Comparison of ENCODE assay signal across 13 mouse cellular contexts in genomic region chr2:117996130-117997083, GRCm38 (mm10).
A peak's percentile ranks its signal among the peaks of the same experiment; 100 is the strongest.
DNase-seq lines count a peak whose midpoint lies in the region; ATAC-seq and TF ChIP-seq lines count a peak whose summit lies in the region.
"Had no signal": no experiment of that assay in that cellular context is flagged by ENCODE, and none has a peak within 500 bp of the region (broad histone marks: within the 10 kb centered on the region; RNA-seq: fewer than 3 reads in every experiment).

No protein-coding gene starts in this region.

- no peaks in the 10 kb centered on the region for H3K36me3 ChIP-seq in liver, adult 2 months (ENCODE audit: control insufficient read depth, insufficient read depth, low read length)
- H3K36me3 ChIP-seq in liver, embryonic 11.5 days (ENCODE audit: control insufficient read depth, insufficient read depth, low read length) = no peaks in the 10 kb centered on the region

- H3K4me1 ChIP-seq in liver, adult 2 months (ENCODE audit: control insufficient read depth, insufficient read depth, low read length) = no peaks in the 10 kb centered on the region
- H3K4me1 ChIP-seq in liver, embryonic 11.5 days (replicated peaks; ENCODE audit: control insufficient read depth, insufficient read depth, low read length) = no peaks in the 10 kb centered on the region
- H3K4me1 ChIP-seq in cerebellum, adult 2 months (ENCODE audit: control insufficient read depth, insufficient read depth, low read length) = no peaks in the 10 kb centered on the region

- H3K4me3 ChIP-seq in liver, adult 2 months (ENCODE audit: insufficient read depth, low read depth, low read length) = no peak overlapping the region
- no peak overlapping the region for H3K4me3 ChIP-seq in liver, embryonic 11.5 days (ENCODE audit: low read depth, low read length)
- no peak overlapping the region for H3K4me3 ChIP-seq in cerebellum, adult 2 months (replicated peaks; ENCODE audit: insufficient read depth, low read depth, low read length)
- H3K4me3 ChIP-seq: erythroblast, embryonic 14.5 days; layer of hippocampus, adult 2 months had no signal

- H3K27ac ChIP-seq in liver, adult 2 months (replicated peaks; ENCODE audit: insufficient read depth, low read depth, low read length) = no peak overlapping the region
- H3K27ac ChIP-seq in liver, embryonic 11.5 days (ENCODE audit: low read depth, low read length) = no peak overlapping the region
- no peak overlapping the region for H3K27ac ChIP-seq in cerebellum, adult 2 months (ENCODE audit: insufficient read depth, low read length)
- H3K27ac ChIP-seq: layer of hippocampus, adult 2 months had no signal

- ATAC-seq in liver, embryonic 11.5 days (replicated peaks; ENCODE audit: low FRiP score) = no peak

- no peak for TF ChIP-seq CTCF in liver, adult 2 months (IDR thresholded peaks at IDR 0.05; ENCODE audit: low read depth, low read length)
- no peak for TF ChIP-seq CTCF in cerebellum, adult 2 months (IDR thresholded peaks at IDR 0.05; ENCODE audit: borderline replicate concordance, insufficient read depth, low read depth, low read length)

- no peak overlapping the region for H3K4me2 ChIP-seq in liver, embryonic 11.5 days

- no peaks in the 10 kb centered on the region for H3K27me3 ChIP-seq in liver, adult 2 months (ENCODE audit: control insufficient read depth, insufficient read depth, low read length)
- no peaks in the 10 kb centered on the region for H3K27me3 ChIP-seq in liver, embryonic 11.5 days (replicated peaks; ENCODE audit: control insufficient read depth, insufficient read depth, low read length)
- H3K27me3 ChIP-seq in cerebellum, adult 2 months (ENCODE audit: control insufficient read depth, insufficient read depth, low read length) = no peaks in the 10 kb centered on the region

- no peaks in the 10 kb centered on the region for H3K9me3 ChIP-seq in liver, embryonic 11.5 days (ENCODE audit: control insufficient read depth, low read length)

- no peak for TF ChIP-seq POLR2A in liver, adult 2 months (IDR thresholded peaks at IDR 0.05; ENCODE audit: extremely low read depth, insufficient read depth, low read length)
- TF ChIP-seq POLR2A in cerebellum, adult 2 months (IDR thresholded peaks at IDR 0.05; ENCODE audit: borderline replicate concordance, insufficient read depth, low read length) = no peak

- H3K9ac ChIP-seq in liver, adult 2 months (ENCODE audit: low read depth, low read length) = no peak overlapping the region
- no peak overlapping the region for H3K9ac ChIP-seq in liver, embryonic 11.5 days (ENCODE audit: low read depth, low read length)

- 78% methylated on average over 14 of the region's 14 CpGs for WGBS in liver, adult 2 months
- 65% methylated on average over 14 of the region's 14 CpGs for WGBS in liver, embryonic 11.5 days
- WGBS in cerebellum, adult 2 months = 72% methylated on average over 14 of the region's 14 CpGs

- peak; percentile 19 for DNase-seq in liver, adult 2 months (ENCODE audit: extremely low read depth, low read depth, low spot score)
- no peak for DNase-seq in liver, embryonic 11.5 days (ENCODE audit: low spot score)
- DNase-seq in CD4-positive helper T cell, adult 2 months (ENCODE audit: low read depth, low spot score) = peak; percentile 10
- DNase-seq in fibroblast of lung, adult 2 months (ENCODE audit: low read depth) = peak; percentile 50
- peak; percentile 31 for DNase-seq in mesoderm, embryonic 11.5 days (ENCODE audit: low read depth, low spot score)
- no peak for DNase-seq in gastrocnemius, postnatal 4 days (ENCODE audit: low spot score in 2 of 2)
- no peak for DNase-seq in cerebellum, adult 2 months
- no peak for DNase-seq in ovary, postnatal 36 days (ENCODE audit: low spot score)
- DNase-seq: adrenal gland, postnatal 14 days; heart, postnatal 36 days; kidney, adult 18-20 months had no signal

- H3K79me2 ChIP-seq in liver, adult 2 months (ENCODE audit: control insufficient read depth, insufficient read depth, low read length) = no peaks in the 10 kb centered on the region

Comparison
In these comparisons a context has a peak if more than half of its experiments do, and no peak if none do; other contexts are left out.
1. DNase-seq: peak in liver, adult 2 months (single experiment), CD4-positive helper T cell, adult 2 months (single experiment), fibroblast of lung, adult 2 months (single experiment) and mesoderm, embryonic 11.5 days (single experiment); none in liver, embryonic 11.5 days (single experiment), gastrocnemius, postnatal 4 days (0 of 2), cerebellum, adult 2 months (0 of 2) and ovary, postnatal 36 days (single experiment).